ENCODE assay signal across 16 mouse cellular contexts in genomic region chr1:134036492-134036891, GRCm38 (mm10). TPM values are rescaled to one million over a fixed set of nuclear protein-coding genes. Genes with fewer than 3 reads are reported as not detected.
DNase-seq lines count a peak whose midpoint lies in the region; ATAC-seq and TF ChIP-seq lines count a peak whose summit lies in the region.
"Had no signal": no experiment of that assay in that cellular context is flagged by ENCODE, and none has a peak within 500 bp of the region (broad histone marks: within the 10 kb centered on the region; RNA-seq: fewer than 3 reads in every experiment).

No protein-coding gene starts in this region.

- H3K27me3 ChIP-seq in hindbrain, postnatal 0 days (ENCODE audit: insufficient read depth, low read length) = no peaks in the 10 kb centered on the region
- no peaks in the 10 kb centered on the region; the same call in 1 of the 2 replicates for H3K27me3 ChIP-seq in hindbrain, embryonic 12.5 days
- no peaks in the 10 kb centered on the region for H3K27me3 ChIP-seq in lung, embryonic 14.5 days (ENCODE audit: insufficient read depth, low read length)
- peaks cover 6 to 10% of the 10 kb centered on the region in 2 experiments for H3K27me3 ChIP-seq in MEL (ENCODE audit: control insufficient read depth in 1 of 2, insufficient read depth in 2 of 2, low read length in 2 of 2)
- H3K27me3 ChIP-seq: embryonic facial prominence, embryonic 12.5 days; forebrain, embryonic 15.5 days had no signal

- TF ChIP-seq CTCF in hindbrain, postnatal 0 days (IDR thresholded peaks at IDR 0.05; ENCODE audit: low read depth) = peak; percentile 43
- peak; percentile 69 for TF ChIP-seq CTCF in lung, embryonic 14.5 days (IDR thresholded peaks at IDR 0.05; ENCODE audit: low read depth)
- peak; percentile 64 to 72 (median 66) for TF ChIP-seq CTCF in MEL (IDR thresholded peaks at IDR 0.05 in 2 of 3, conservative IDR thresholded peaks at IDR 0.05 in 1 of 3; ENCODE audit: control insufficient read depth in 1 of 3, insufficient read depth in 1 of 3, low read depth in 2 of 3, low read length in 3 of 3, poor library complexity in 1 of 3, severe bottlenecking in 1 of 3)

- TF ChIP-seq EP300 in MEL (IDR thresholded peaks at IDR 0.05; ENCODE audit: low read depth in 1 of 2, low read length in 2 of 2) = no peak

- no peak overlapping the region for H3K27ac ChIP-seq in hindbrain, postnatal 0 days
- H3K27ac ChIP-seq in hindbrain, embryonic 12.5 days = no peak overlapping the region
- H3K27ac ChIP-seq in lung, embryonic 14.5 days (ENCODE audit: low read depth) = peak overlapping the region; percentile 85
- H3K27ac ChIP-seq in MEL (ENCODE audit: control insufficient read depth, low read depth, low read length) = no peak overlapping the region
- H3K27ac ChIP-seq: forebrain, embryonic 15.5 days had no signal

- TF ChIP-seq RAD21 in MEL (IDR thresholded peaks at IDR 0.05; ENCODE audit: low read depth, low read length) = peak; percentile 55

- 61% methylated on average over 2 of the region's 2 CpGs for WGBS in hindbrain, postnatal 0 days
- WGBS in hindbrain, embryonic 12.5 days = 72% methylated on average over 2 of the region's 2 CpGs
- WGBS in lung, embryonic 14.5 days = 54% methylated on average over 2 of the region's 2 CpGs

- H3K9me3 ChIP-seq in hindbrain, postnatal 0 days (ENCODE audit: low read length) = no peaks in the 10 kb centered on the region
- H3K9me3 ChIP-seq in hindbrain, embryonic 12.5 days (replicated peaks) = no peaks in the 10 kb centered on the region
- no peaks in the 10 kb centered on the region for H3K9me3 ChIP-seq in lung, embryonic 14.5 days (ENCODE audit: low read depth, low read length)
- no peaks in the 10 kb centered on the region for H3K9me3 ChIP-seq in MEL (replicated peaks; ENCODE audit: insufficient read depth, low read length)
- H3K9me3 ChIP-seq: embryonic facial prominence, embryonic 12.5 days; forebrain, embryonic 15.5 days had no signal

- H3K4me2 ChIP-seq in hindbrain, postnatal 0 days (ENCODE audit: low read depth, low read length) = no peak overlapping the region
- H3K4me2 ChIP-seq in hindbrain, embryonic 12.5 days (replicated peaks) = no peak overlapping the region
- H3K4me2 ChIP-seq in lung, embryonic 14.5 days = peak overlapping the region; percentile 56
- H3K4me2 ChIP-seq: embryonic facial prominence, embryonic 12.5 days; forebrain, embryonic 15.5 days had no signal

- no peaks in the 10 kb centered on the region for H3K79me2 ChIP-seq in MEL (ENCODE audit: control insufficient read depth, insufficient read depth, low read length, poor library complexity)

- ATAC-seq in hindbrain, postnatal 0 days = no peak
- no peak for ATAC-seq in hindbrain, embryonic 12.5 days (ENCODE audit: low FRiP score)
- ATAC-seq in lung, embryonic 14.5 days (ENCODE audit: insufficient read depth) = no peak
- ATAC-seq in megakaryocyte, adult 5-6 weeks (ENCODE audit: poor library complexity, severe bottlenecking) = no peak
- ATAC-seq: forebrain, embryonic 15.5 days; inflammation-experienced regulatory T-cells, adult 6 months had no signal

- 0 out of 2 replicates have a peak, but pooled peaks cover 4% of the 10 kb centered on the region for H3K4me1 ChIP-seq in hindbrain, postnatal 0 days (ENCODE audit: insufficient read depth, low read length)
- 0 out of 2 replicates have a peak, but pooled peaks cover 10% of the 10 kb centered on the region for H3K4me1 ChIP-seq in hindbrain, embryonic 12.5 days
- peaks cover 3% of the 10 kb centered on the region; the same call in 1 of the 2 replicates for H3K4me1 ChIP-seq in lung, embryonic 14.5 days (ENCODE audit: insufficient read depth)
- H3K4me1 ChIP-seq in MEL (ENCODE audit: control insufficient read depth in 1 of 2, insufficient read depth in 2 of 2, low read length in 2 of 2) = no peaks in the 10 kb centered on the region

- no peak for TF ChIP-seq POLR2A in MEL (IDR thresholded peaks at IDR 0.05; ENCODE audit: control insufficient read depth in 1 of 2, insufficient read depth in 1 of 2, low read depth in 1 of 2, low read length in 2 of 2, poor library complexity in 1 of 2)

- H3K36me3 ChIP-seq in hindbrain, postnatal 0 days (ENCODE audit: insufficient read depth, low read length) = no peaks in the 10 kb centered on the region
- no peaks in the 10 kb centered on the region for H3K36me3 ChIP-seq in hindbrain, embryonic 12.5 days
- no peaks in the 10 kb centered on the region for H3K36me3 ChIP-seq in lung, embryonic 14.5 days (ENCODE audit: insufficient read depth)
- no peaks in the 10 kb centered on the region for H3K36me3 ChIP-seq in MEL (ENCODE audit: control insufficient read depth in 1 of 2, insufficient read depth in 2 of 2, low read length in 2 of 2)
- H3K36me3 ChIP-seq: embryonic facial prominence, embryonic 12.5 days; forebrain, embryonic 15.5 days had no signal

- H3K4me3 ChIP-seq in hindbrain, postnatal 0 days (ENCODE audit: low read length) = no peak overlapping the region
- no peak overlapping the region for H3K4me3 ChIP-seq in hindbrain, embryonic 12.5 days
- H3K4me3 ChIP-seq in lung, embryonic 14.5 days (ENCODE audit: low read depth, low read length) = no peak overlapping the region
- H3K4me3 ChIP-seq in MEL (ENCODE audit: control insufficient read depth in 1 of 2, insufficient read depth in 1 of 2, low read depth in 2 of 2, low read length in 2 of 2) = no peak overlapping the region
- H3K4me3 ChIP-seq: embryonic facial prominence, embryonic 12.5 days; forebrain, embryonic 15.5 days had no signal

- no peak for DNase-seq in hindbrain, postnatal 0 days (ENCODE audit: low spot score)
- peak; percentile 42 for DNase-seq in lung, embryonic 14.5 days
- DNase-seq in lung, postnatal 14 days = no peak
- DNase-seq in MEL (ENCODE audit: low read depth, low spot score) = peak; percentile 30
- peak; percentile 33 for DNase-seq in induced T-regulatory cell, adult 2 months (ENCODE audit: low read depth)
- no peak for DNase-seq in adrenal gland, postnatal 14 days
- DNase-seq: adrenal gland, postnatal 36 days; cerebellum, adult 9-10 months; layer of hippocampus, adult 9-11 months; right cerebral cortex, postnatal 4 days had no signal

- H3K9ac ChIP-seq in hindbrain, postnatal 0 days (replicated peaks; ENCODE audit: low read length) = no peak overlapping the region
- no peak overlapping the region for H3K9ac ChIP-seq in hindbrain, embryonic 12.5 days
- no peak overlapping the region for H3K9ac ChIP-seq in lung, embryonic 14.5 days
- H3K9ac ChIP-seq in MEL (ENCODE audit: control insufficient read depth, low read depth, low read length, poor library complexity, severe bottlenecking) = no peak overlapping the region
- H3K9ac ChIP-seq: embryonic facial prominence, embryonic 12.5 days; forebrain, embryonic 15.5 days had no signal

TF ChIP-seq in MEL, 35 proteins besides CTCF, POLR2A, EP300 and RAD21:
- TF ChIP-seq CHD2 (IDR thresholded peaks at IDR 0.05; ENCODE audit: low read length) (no peak), POLR2AphosphoS5 (IDR thresholded peaks at IDR 0.05; ENCODE audit: borderline replicate concordance, low read depth, low read length) (no peak), BHLHE40 (IDR thresholded peaks at IDR 0.05; ENCODE audit: borderline replicate concordance, low read depth, low read length) (no peak), ZNF384 (IDR thresholded peaks at IDR 0.05; ENCODE audit: low read depth, low read length) (no peak), ETS1 (IDR thresholded peaks at IDR 0.05; ENCODE audit: low read depth, low read length) (no peak), NRF1 (IDR thresholded peaks at IDR 0.05; ENCODE audit: insufficient read depth, low read depth, low read length, poor library complexity, severe bottlenecking) (no peak), MAFK (IDR thresholded peaks at IDR 0.05; ENCODE audit: borderline replicate concordance, low read depth, low read length) (no peak), ZC3H11A (IDR thresholded peaks at IDR 0.05; ENCODE audit: low read depth, low read length) (peak; percentile 45; the same call in 1 of the 2 replicates), GATA1 (IDR thresholded peaks at IDR 0.05; ENCODE audit: low read depth, low read length) (no peak), E2F4 (IDR thresholded peaks at IDR 0.05; ENCODE audit: borderline replicate concordance, low read depth, low read length) (no peak), SMC3 (IDR thresholded peaks at IDR 0.05; ENCODE audit: low read depth, low read length) (peak; percentile 58), MAX (IDR thresholded peaks at IDR 0.05; ENCODE audit: low read length) (no peak), NELFE (IDR thresholded peaks at IDR 0.05; ENCODE audit: low read depth, low read length) (no peak)
TF ChIP-seq in MEL: peak in this region for 2.

RNA-seq across cellular contexts. Expression of gene Fmod, which starts 0.6 kb away (rescaled TPM):
- total RNA-seq in hindbrain, postnatal 0 days (2014; rRNA removed) = 10.6 and 16.3 TPM in 2 replicates
- 17.0 and 21.8 TPM in 2 replicates for polyA plus RNA-seq in hindbrain, postnatal 0 days (2015; fragmentation: Nextera tagmentation; extraction: Ambion mirVana)
- polyA plus RNA-seq in hindbrain, embryonic 12.5 days (2016; fragmentation: Nextera tagmentation; extraction: Ambion mirVana) = 12.7 and 19.8 TPM in 2 replicates
- polyA plus RNA-seq in lung, embryonic 14.5 days (2014; fragmentation: Nextera tagmentation; extraction: Ambion mirVana) = 173 and 174 TPM in 2 replicates
- total RNA-seq in MEL (2012; rRNA removed) = not detected in 2 replicates
- not detected for polyA plus RNA-seq in MEL (2012; ENCODE audit: insufficient read depth in 1 of 2, insufficient read length in 2 of 2, low read depth in 1 of 2, low replicate concordance in 2 of 2, missing spikeins in 1 of 2)
- not detected in 2 replicates for total RNA-seq in megakaryocyte, adult 5-6 weeks (2015)
- total RNA-seq in megakaryocyte, adult 5-6 weeks (2017) = not detected in 2 replicates
- 13.9 and 15.3 TPM in 2 replicates for total RNA-seq in adrenal gland, postnatal 14 days (2021)
- total RNA-seq: monocyte, adult 5-6 weeks had no signal
- polyA plus RNA-seq: inflammation-experienced regulatory T-cells, adult 6 months had no signal

RNA-seq across cellular contexts. Expression of gene Btg2, which starts 42.4 kb away (rescaled TPM):
- total RNA-seq in hindbrain, postnatal 0 days (2014; rRNA removed) = 11.2 and 26.1 TPM in 2 replicates
- polyA plus RNA-seq in hindbrain, postnatal 0 days (2015; fragmentation: Nextera tagmentation; extraction: Ambion mirVana) = 13.2 and 14.8 TPM in 2 replicates
- polyA plus RNA-seq in hindbrain, embryonic 12.5 days (2016; fragmentation: Nextera tagmentation; extraction: Ambion mirVana) = 90.4 and 105 TPM in 2 replicates
- 77.2 and 81.0 TPM in 2 replicates for polyA plus RNA-seq in lung, embryonic 14.5 days (2014; fragmentation: Nextera tagmentation; extraction: Ambion mirVana)
- total RNA-seq in MEL (2012; rRNA removed) = 2.1 and 2.7 TPM in 2 replicates
- 1 to 10 TPM in 1 of 2 experiments, not detected in 1; 3.6 TPM for polyA plus RNA-seq in MEL (2012; ENCODE audit: insufficient read depth in 1 of 2, insufficient read length in 2 of 2, low read depth in 1 of 2, low replicate concordance in 2 of 2, missing spikeins in 1 of 2)
- total RNA-seq in megakaryocyte, adult 5-6 weeks (2015) = 68.9 and 87.3 TPM in 2 replicates
- total RNA-seq in megakaryocyte, adult 5-6 weeks (2017) = 175 and 189 TPM in 2 replicates
- total RNA-seq in adrenal gland, postnatal 14 days (2021) = 36.7 and 58.2 TPM in 2 replicates

Comparison
In these comparisons a context has a peak if more than half of its experiments do, and no peak if none do; other contexts are left out.
1. DNase-seq: peak in lung, embryonic 14.5 days (single experiment), MEL (single experiment) and induced T-regulatory cell, adult 2 months (single experiment); none in hindbrain, postnatal 0 days (single experiment), lung, postnatal 14 days (single experiment) and adrenal gland, postnatal 14 days (single experiment).
2. RNA of gene Fmod, which starts 0.6 kb away (total RNA-seq): 10.6 to 16.3 TPM in hindbrain, postnatal 0 days and 13.9 to 15.3 TPM in adrenal gland, postnatal 14 days; not detected in MEL and not detected in megakaryocyte, adult 5-6 weeks; every median in the first group is over 10 times any median in the second.
3. Peak in every context shown above with its lines, with median percentiles within 50 percentile points of each other: CTCF ChIP-seq.